Mouse (Mus musculus) heart, postnatal 0 days (tissue): ENCODE data around the gene Abcc4.

Experiments used
- CTCF ChIP-seq: IDR thresholded peaks from 2 replicates; pipeline ENCODE4 v1.5.1; 2016; ENCODE audit warnings: antibody characterized with exemption, control low read depth, low read depth
- EP300 ChIP-seq: IDR thresholded peaks from 2 replicates; pipeline ENCODE4 v1.6.1; 2016; ENCODE audit warnings: antibody characterized with exemption, low read depth

DNA sequence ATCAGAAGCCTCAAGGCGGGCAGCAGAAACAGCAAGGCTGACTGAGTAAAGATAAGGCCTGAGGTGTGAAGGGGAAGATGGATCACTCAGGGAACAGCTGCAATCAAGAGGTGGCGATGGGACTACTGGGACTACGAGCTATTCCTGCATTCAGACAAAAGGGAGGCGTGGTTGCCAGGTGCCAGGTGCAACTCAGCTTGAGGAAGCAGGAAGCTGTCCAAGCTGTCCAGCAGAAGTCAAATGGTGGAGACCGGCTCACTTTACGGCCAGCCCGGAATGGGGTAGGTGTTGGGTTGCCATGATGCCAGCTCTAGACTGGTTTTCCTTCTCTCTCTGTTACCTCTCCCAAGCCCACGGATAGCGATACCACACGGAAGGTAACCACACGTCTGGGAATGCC is 10.2 kb downstream of the Abcc4 start:
- TF ChIP-seq CTCF (no peak), EP300 (no peak)
